Mouse (Mus musculus) liver, embryonic 14.5 days (tissue): ENCODE measurements around the gene Psip1. TPM values are rescaled to one million over a fixed set of nuclear protein-coding genes. Genes with fewer than 3 reads are reported as not detected.
"Not testable (repeated sequence)": the region's sequence is repeated elsewhere in the genome, so short reads cannot be mapped to it uniquely, and the experiment has no call there.

Source experiments
- ATAC-seq: fragments of 200-750 bp; cut with Nextera tagmentation; 2 replicates; pipeline ENCODE4 v1.8.0; 2017; ENCODE audit warnings: moderate number of reproducible peaks, mild to moderate bottlenecking, moderate library complexity; ENCODE audit not compliant: insufficient read depth
- DNase-seq, 3 experiments: peaks; one replicate each; pipeline ENCODE4 v3.0.0-alpha.2; 2012 to 2013; ENCODE audit warnings: low read depth in 3 of 3, low spot score in 3 of 3
- H3K27ac ChIP-seq: fragments of 300-500 bp; sonication (generic); 2 replicates; pipeline ENCODE4 v1.5.1; 2014; ENCODE audit warnings: moderate library complexity, mild to moderate bottlenecking, control low read depth, inconsistent platforms
- H3K27me3 ChIP-seq: fragments of 300-500 bp; sonication (generic); 2 replicates; pipeline ENCODE4 v1.6.1; 2014; ENCODE audit warnings: mild to moderate bottlenecking, low read length, moderate library complexity; ENCODE audit not compliant: control insufficient read depth, insufficient read depth
- H3K36me3 ChIP-seq: fragments of 300-500 bp; sonication (generic); replicated peaks from 2 replicates; pipeline ENCODE4 v1.6.1; 2014; ENCODE audit warnings: low read depth; ENCODE audit not compliant: control insufficient read depth, insufficient read depth
- H3K4me1 ChIP-seq, 2 experiments: fragments of 200-500 bp in 1 of 2; fragments of 300-500 bp in 1 of 2; sonication (generic) in 1 of 2; replicated peaks; 2 replicates each; pipeline ENCODE4 v1.6.1; 2012 to 2014; ENCODE audit warnings: antibody characterized with exemption in 1 of 2, inconsistent platforms in 1 of 2, low read length in 1 of 2; ENCODE audit not compliant: control insufficient read depth in 2 of 2, insufficient read depth in 2 of 2
- H3K4me2 ChIP-seq: fragments of 300-500 bp; sonication (generic); 2 replicates; pipeline ENCODE4 v1.6.1; 2014; ENCODE audit warnings: low read depth, mild to moderate bottlenecking, control low read depth, moderate library complexity
- H3K4me3 ChIP-seq, 2 experiments: fragments of 200-500 bp in 1 of 2; fragments of 300-500 bp in 1 of 2; sonication (generic) in 1 of 2; 2 replicates each; pipeline ENCODE4 v1.5.1; 2012 to 2014; ENCODE audit warnings: low read depth in 2 of 2, low read length in 2 of 2, mild to moderate bottlenecking in 2 of 2, control low read depth in 1 of 2, inconsistent platforms in 1 of 2, moderate library complexity in 1 of 2; ENCODE audit not compliant: insufficient read depth in 1 of 2
- H3K9ac ChIP-seq: fragments of 300-500 bp; sonication (generic); replicated peaks from 2 replicates; pipeline ENCODE4 v1.6.1; 2014; ENCODE audit warnings: mild to moderate bottlenecking, control low read depth, moderate library complexity
- H3K9me3 ChIP-seq: fragments of 300-500 bp; sonication (generic); 2 replicates; pipeline ENCODE4 v1.6.1; 2016; ENCODE audit warnings: low read length, mixed read lengths; ENCODE audit not compliant: control insufficient read depth
- CTCF ChIP-seq: IDR thresholded peaks from 2 replicates; pipeline ENCODE4 v1.5.1; 2016; ENCODE audit warnings: antibody characterized with exemption, low read depth, control low read depth
- EP300 ChIP-seq: IDR thresholded peaks from 2 replicates; pipeline ENCODE4 v1.6.1; 2016; ENCODE audit warnings: antibody characterized with exemption, low read depth
- WGBS: fragments of 180-500 bp; shearing (Covaris S2); extraction: QIAGEN DNeasy Blood & Tissue Kit; methylation state at CpG from one replicate; pipeline ENCODE4 v1.1.7; 2014; ENCODE audit not compliant: insufficient replicate concordance; 5-methylcytosine and 5-hydroxymethylcytosine counted together
- polyA plus RNA-seq, 2 experiments: library from polyadenylated mRNA; depleted of rRNA in 1 of 2; stranded (reverse) in 1 of 2; unstranded in 1 of 2; fragments of >200 nt; fragmentation: Nextera tagmentation in 1 of 2; extraction: Ambion mirVana in 1 of 2; gene quantifications; 2 replicates each; pipeline versions ENCODE4 v1.2.1 to v1.2.3; 2012 to 2014

Gene Psip1
- polyA plus RNA-seq, 2 experiments: 41.4 to 54.7 TPM

GRCm38 (mm10) chr4:83522066-83522465, 35.8 kb upstream of the Psip1 start:
- Histone ChIP-seq H3K4me3 (no peak overlapping the region), H3K27ac (no peak overlapping the region), H3K27me3 (no peaks in the 10 kb centered on the region), H3K36me3 (no peaks in the 10 kb centered on the region), H3K4me2 (no peak overlapping the region), H3K9ac (no peak overlapping the region), H3K4me1 (peaks cover 10 to 11% of the 10 kb centered on the region in 2 experiments), H3K9me3 (no peaks in the 10 kb centered on the region)
- 52% methylated on average over 5 of the region's 5 CpGs for WGBS
- TF ChIP-seq EP300 (no peak), CTCF (no peak)
- ATAC-seq (no peak), DNase-seq (no peak)

GRCm38 (mm10) chr4:83520308-83520707, 34.0 kb upstream of the Psip1 start:
- peak; percentile 54 for TF ChIP-seq CTCF
- no peak for TF ChIP-seq EP300
- no peak overlapping the region for H3K4me3 ChIP-seq
- no peak overlapping the region for H3K27ac ChIP-seq
- DNase-seq (peak in 1 of 3 experiments; percentile 20), ATAC-seq (no peak)
- no peak overlapping the region for H3K4me2 ChIP-seq
- 74% methylated on average over 4 of the region's 4 CpGs for WGBS
- H3K9me3 ChIP-seq: no peaks in the 10 kb centered on the region
- no peak overlapping the region for H3K9ac ChIP-seq
- no peaks in the 10 kb centered on the region for H3K36me3 ChIP-seq
- H3K4me1 ChIP-seq: peaks cover 3 to 5% of the 10 kb centered on the region in 2 experiments; a peak in 3 of 4 replicates
- H3K27me3 ChIP-seq: no peaks in the 10 kb centered on the region

- TF ChIP-seq CTCF: no peak
- TF ChIP-seq EP300: no peak
- no peaks in the 10 kb centered on the region for H3K9me3 ChIP-seq
- no peak overlapping the region for H3K4me3 ChIP-seq
- no peaks in the 10 kb centered on the region for H3K27me3 ChIP-seq
- no peak overlapping the region for H3K4me2 ChIP-seq
- no peak overlapping the region for H3K9ac ChIP-seq
- DNase-seq (no peak), ATAC-seq (no peak)
- no peaks in the 10 kb centered on the region for H3K36me3 ChIP-seq
- H3K4me1 ChIP-seq: peaks cover 3 to 5% of the 10 kb centered on the region in 2 experiments; a peak in 3 of 4 replicates
- H3K27ac ChIP-seq: no peak overlapping the region
Observed at GRCm38 (mm10) chr4:83519807-83520206, 33.5 kb upstream of the Psip1 start.

- no peak for TF ChIP-seq EP300
- TF ChIP-seq CTCF: no peak
- WGBS: 68% methylated on average over 2 of the region's 2 CpGs
- Histone ChIP-seq H3K27ac (no peak overlapping the region), H3K4me2 (no peak overlapping the region), H3K4me1 (no peaks in the 10 kb centered on the region), H3K36me3 (no peaks in the 10 kb centered on the region), H3K9me3 (no peaks in the 10 kb centered on the region), H3K4me3 (no peak overlapping the region), H3K9ac (no peak overlapping the region), H3K27me3 (no peaks in the 10 kb centered on the region)
- DNase-seq (no peak), ATAC-seq (no peak)
Observed at GRCm38 (mm10) chr4:83519148-83519547, 32.9 kb upstream of the Psip1 start.

DNA sequence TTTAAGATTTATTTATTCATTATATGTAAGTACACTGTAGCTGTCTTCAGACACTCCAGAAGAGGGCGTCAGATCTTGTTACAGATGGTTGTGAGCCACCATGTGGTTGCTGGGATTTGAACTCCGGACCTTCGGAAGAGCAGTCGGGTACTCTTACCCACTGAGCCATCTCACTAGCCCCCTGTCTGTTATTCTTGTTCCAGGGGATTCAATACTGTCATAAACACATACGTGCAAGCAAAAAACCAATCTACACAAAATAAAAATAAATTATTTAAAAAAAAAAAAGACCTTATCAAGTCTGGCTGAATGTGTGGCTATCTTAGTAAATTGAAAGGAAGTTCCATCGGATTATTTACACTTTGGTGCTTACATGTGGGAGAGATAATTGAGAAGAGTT, 29.9 kb upstream of the Psip1 start:
- not testable (repeated sequence) for H3K4me1 ChIP-seq, H3K4me2 ChIP-seq, H3K27ac ChIP-seq, H3K9ac ChIP-seq, ATAC-seq, H3K4me3 ChIP-seq, H3K36me3 ChIP-seq, H3K27me3 ChIP-seq, H3K9me3 ChIP-seq, DNase-seq
- 74% methylated on average over 5 of the region's 6 CpGs for WGBS
